8 mouse cellular contexts compared by ENCODE assay signal in the genomic region with DNA sequence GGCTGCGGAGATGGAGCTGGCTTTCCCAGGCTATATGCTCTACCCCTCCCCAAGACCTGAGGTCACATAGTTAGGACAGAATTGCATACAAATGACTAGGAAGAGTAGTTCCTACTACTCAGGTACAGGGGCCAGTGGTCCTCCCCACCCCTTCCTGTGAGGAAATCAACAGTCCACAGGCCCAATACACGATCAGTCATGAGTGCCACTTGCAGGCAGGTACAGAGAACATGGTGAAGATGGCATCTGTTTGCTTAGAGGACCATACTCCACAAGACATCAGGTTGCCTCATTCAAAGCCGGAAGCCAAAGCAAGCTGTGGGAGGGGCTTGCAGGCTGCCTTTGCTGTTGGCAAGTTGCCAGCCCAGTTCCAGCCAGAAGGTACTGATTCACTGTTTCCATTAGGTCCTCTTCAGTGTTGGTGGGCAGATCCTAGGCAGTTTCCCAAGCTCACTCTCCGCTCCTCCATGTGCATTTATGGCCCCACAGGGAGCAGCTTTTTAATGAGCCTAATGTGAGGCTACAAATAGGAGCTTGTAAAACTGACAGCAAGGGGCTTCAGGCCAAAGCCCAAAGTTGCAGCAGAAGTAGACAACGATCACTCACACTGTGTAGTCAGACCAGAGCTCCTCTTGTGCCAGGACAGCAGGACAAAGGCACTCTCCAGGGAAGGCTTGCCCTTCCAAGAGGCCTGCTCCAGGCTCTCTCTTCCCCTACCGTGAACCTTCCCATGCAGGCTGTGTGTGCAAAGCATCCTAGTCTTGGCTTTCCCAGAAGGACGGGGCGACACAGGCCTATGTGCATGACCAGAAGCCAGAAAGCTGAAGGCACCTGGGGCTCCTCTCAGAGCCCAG.
DNase-seq lines count a peak whose midpoint lies in the region; ATAC-seq and TF ChIP-seq lines count a peak whose summit lies in the region.

No protein-coding gene starts in this region.

- peak; percentile 82 for ATAC-seq in activated CD4-positive, CD25-positive, alpha-beta regulatory T cell, adult 4 months
- peak; percentile 43 for ATAC-seq in granulocyte monocyte progenitor cell, adult 5-6 weeks (replicated peaks; ENCODE audit: poor library complexity, severe bottlenecking)
- ATAC-seq in intestine, postnatal 0 days, result 0 out of 2 replicates have a peak, but pooled peaks have one; percentile 28
- peak; percentile 58 for ATAC-seq in limb, embryonic 13.5 days (ENCODE audit: low FRiP score, low read depth)

- H3K27ac ChIP-seq in intestine, postnatal 0 days (ENCODE audit: low read depth, low read length), result no peak overlapping the region
- H3K27ac ChIP-seq in limb, embryonic 13.5 days, result peak overlapping the region; percentile 53; the same call in 1 of the 2 replicates

- H3K4me2 ChIP-seq in intestine, postnatal 0 days (replicated peaks; ENCODE audit: low read depth), result no peak overlapping the region
- H3K4me2 ChIP-seq in limb, embryonic 13.5 days (replicated peaks), result 0 out of 2 replicates have a peak overlapping the region, but pooled peaks have one; percentile 7

- H3K4me3 ChIP-seq in intestine, postnatal 0 days (ENCODE audit: low read depth, low read length), result no peak overlapping the region
- H3K4me3 ChIP-seq in limb, embryonic 13.5 days, result no peak overlapping the region

- no peak for TF ChIP-seq CTCF in intestine, postnatal 0 days (IDR thresholded peaks at IDR 0.05; ENCODE audit: low read depth)

- H3K9me3 ChIP-seq in intestine, postnatal 0 days (ENCODE audit: control insufficient read depth), result no peaks in the 10 kb centered on the region
- H3K9me3 ChIP-seq in limb, embryonic 13.5 days, result no peaks in the 10 kb centered on the region

- no peaks in the 10 kb centered on the region for H3K27me3 ChIP-seq in intestine, postnatal 0 days (replicated peaks; ENCODE audit: control insufficient read depth, insufficient read depth, low read length)
- H3K27me3 ChIP-seq in limb, embryonic 13.5 days, result no peaks in the 10 kb centered on the region

- peak; percentile 66 for DNase-seq in layer of hippocampus, adult 11-12 months (ENCODE audit: low spot score)
- no peak for DNase-seq in layer of hippocampus, adult 9-10 months (ENCODE audit: low spot score)
- peak; percentile 42 to 57 for DNase-seq in right cerebral cortex, adult 2 months (ENCODE audit: low spot score in 2 of 2)
- no peak for DNase-seq in spleen, adult 12 weeks (ENCODE audit: low spot score)

- H3K9ac ChIP-seq in intestine, postnatal 0 days (ENCODE audit: low read depth, low read length), result no peak overlapping the region
- no peak overlapping the region for H3K9ac ChIP-seq in limb, embryonic 13.5 days

- WGBS in intestine, postnatal 0 days, result 64% methylated on average over 8 of the region's 8 CpGs
- 40% methylated on average over 8 of the region's 8 CpGs for WGBS in limb, embryonic 13.5 days

- H3K4me1 ChIP-seq in intestine, postnatal 0 days (replicated peaks; ENCODE audit: control insufficient read depth, insufficient read depth, low read length), result no peaks in the 10 kb centered on the region
- peaks cover 48% of the 10 kb centered on the region for H3K4me1 ChIP-seq in limb, embryonic 13.5 days

- H3K36me3 ChIP-seq in intestine, postnatal 0 days (ENCODE audit: control insufficient read depth, insufficient read depth), result no peaks in the 10 kb centered on the region
- H3K36me3 ChIP-seq in limb, embryonic 13.5 days, result no peaks in the 10 kb centered on the region

Comparison
In these comparisons a context has a peak if more than half of its experiments do, and no peak if none do; other contexts are left out.
1. DNase-seq: peak in layer of hippocampus, adult 11-12 months (single experiment) and right cerebral cortex, adult 2 months (2 of 2); none in layer of hippocampus, adult 9-10 months (single experiment) and spleen, adult 12 weeks (single experiment).
2. ATAC-seq: peak in every context shown above with its lines; median percentile 82 in activated CD4-positive, CD25-positive, alpha-beta regulatory T cell, adult 4 months; 58 in limb, embryonic 13.5 days; 43 in granulocyte monocyte progenitor cell, adult 5-6 weeks; 28 in intestine, postnatal 0 days.